Mouse (Mus musculus) urinary bladder, postnatal 25 days (tissue): ENCODE measurements around the gene Prnd.

Experiments
- DNase-seq: peaks from one replicate; pipeline ENCODE4 v3.0.0; 2022; ENCODE audit warnings: low spot score

Prnd gene

GRCm38 (mm10) chr2:131940506-131940905 is 10.2 kb upstream of the Prnd start:
- DNase-seq: no peak

GRCm38 (mm10) chr2:131941501-131941900 is 9.2 kb upstream of the Prnd start:
- DNase-seq: no peak

GRCm38 (mm10) chr2:131944370-131944769 is 6.3 kb upstream of the Prnd start:
- peak; percentile 1 for DNase-seq

GRCm38 (mm10) chr2:131945225-131945624 is 5.4 kb upstream of the Prnd start:
- peak; percentile 2 for DNase-seq

GRCm38 (mm10) chr2:131945765-131946164 is 4.9 kb upstream of the Prnd start:
- peak; percentile 1 for DNase-seq

GRCm38 (mm10) chr2:131946351-131946750 is 4.3 kb upstream of the Prnd start:
- DNase-seq: peak; percentile 1

GRCm38 (mm10) chr2:131948156-131948555 is 2.5 kb upstream of the Prnd start:
- DNase-seq: peak; percentile 0

- DNase-seq: peak; percentile 1
Measured at GRCm38 (mm10) chr2:131948916-131949639, 1.6 kb upstream of the Prnd start.

GRCm38 (mm10) chr2:131949767-131950597 is 679 bp upstream of the Prnd start:
- DNase-seq: peak; percentile 38

GRCm38 (mm10) chr2:131952456-131952855 is 1.8 kb downstream of the Prnd start:
- DNase-seq: no peak

- DNase-seq: no peak
Measured at GRCm38 (mm10) chr2:131952961-131953538, 2.4 kb downstream of the Prnd start.

GRCm38 (mm10) chr2:131953711-131954110 is 3.0 kb downstream of the Prnd start:
- no peak for DNase-seq

GRCm38 (mm10) chr2:131954835-131955234 is 4.2 kb downstream of the Prnd start:
- no peak for DNase-seq

GRCm38 (mm10) chr2:131955264-131955663 is 4.6 kb downstream of the Prnd start:
- peak; percentile 32 for DNase-seq

- DNase-seq: no peak
Measured at GRCm38 (mm10) chr2:131956336-131957256, 5.9 kb downstream of the Prnd start.

- no peak for DNase-seq
Measured at GRCm38 (mm10) chr2:131957731-131958222, 7.1 kb downstream of the Prnd start.

- no peak for DNase-seq
Measured at GRCm38 (mm10) chr2:131961671-131962070, 11.0 kb downstream of the Prnd start.

GRCm38 (mm10) chr2:131970597-131970996 is 19.9 kb downstream of the Prnd start:
- DNase-seq: no peak

GRCm38 (mm10) chr2:131971098-131971497 is 20.4 kb downstream of the Prnd start:
- DNase-seq: no peak

- DNase-seq: no peak
Measured at GRCm38 (mm10) chr2:131976663-131977062, 26.0 kb downstream of the Prnd start.

- DNase-seq: no peak
Measured at GRCm38 (mm10) chr2:131980866-131981265, 30.2 kb downstream of the Prnd start.
